Mouse (Mus musculus): ENCODE data around the gene Sdccag8.

- TF ChIP-seq POLR2A (IDR thresholded peaks at IDR 0.05; ENCODE audit: low read depth, low read length) (no peak), CTCF (conservative IDR thresholded peaks at IDR 0.05; ENCODE audit: insufficient read depth, insufficient read length, low read depth, low read length) (no peak)
Observed at GRCm38 (mm10) chr1:176812491-176813291, 1.8 kb upstream of the Sdccag8 start.
